Mouse (Mus musculus) adipocyte (in vitro differentiated cells): Measurements from ENCODE around the gene Olfr1472.
"Not testable (repeated sequence)": the region's sequence is repeated elsewhere in the genome, so short reads cannot be mapped to it uniquely, and the experiment has no call there.

ENCODE experiments used
- DNase-seq: peaks from one replicate; pipeline ENCODE4 v3.0.0-alpha.2; 2016; ENCODE audit warnings: low spot score

Olfr1472 gene

DNA sequence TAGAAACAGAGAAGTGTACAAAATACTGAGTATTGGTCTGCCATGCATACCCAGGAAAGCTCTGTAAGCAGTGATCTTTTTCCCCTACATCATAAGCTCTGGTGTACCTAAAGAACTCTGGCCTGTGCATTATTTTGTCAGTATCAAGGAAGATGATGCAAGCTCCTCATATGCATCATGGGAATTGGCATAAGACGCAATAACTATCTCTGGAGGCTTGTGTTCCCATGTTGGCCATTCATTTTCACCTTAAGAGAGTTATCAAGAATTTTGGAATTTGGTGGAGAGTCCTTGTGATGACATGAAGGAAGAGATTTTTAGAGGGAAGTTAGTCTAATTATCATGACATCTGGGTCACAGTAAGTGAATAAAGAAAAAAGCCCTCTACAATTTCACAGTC lies at the start of gene Olfr1472:
TSS of gene Olfr1472 (minus strand) at position 101 of the 400 bp plus-strand sequence.
- no peak for DNase-seq

DNA sequence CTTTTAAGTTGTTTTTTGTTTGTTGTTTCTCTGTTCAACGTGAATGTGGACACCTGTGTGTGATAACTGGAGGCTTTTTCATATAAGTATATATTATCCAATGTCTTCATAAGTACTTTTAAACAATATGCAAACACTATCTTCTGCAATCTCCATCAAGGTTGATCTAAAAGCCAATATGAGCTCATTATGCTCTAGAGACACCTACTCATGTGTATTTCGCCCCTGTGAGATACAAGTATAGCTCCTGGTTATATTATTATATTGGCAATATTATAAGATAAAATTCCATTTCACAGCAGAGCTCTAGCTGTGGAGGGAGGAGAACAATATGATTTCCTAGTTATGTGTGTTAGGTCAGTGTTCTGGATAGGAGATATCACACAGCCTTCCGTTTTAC lies 44.4 kb upstream of the Olfr1472 start, which contains the start of gene Olfr1477:
TSS of gene Olfr1477 (plus strand) at position 301 of the 400 bp plus-strand sequence.
- no peak for DNase-seq

DNA sequence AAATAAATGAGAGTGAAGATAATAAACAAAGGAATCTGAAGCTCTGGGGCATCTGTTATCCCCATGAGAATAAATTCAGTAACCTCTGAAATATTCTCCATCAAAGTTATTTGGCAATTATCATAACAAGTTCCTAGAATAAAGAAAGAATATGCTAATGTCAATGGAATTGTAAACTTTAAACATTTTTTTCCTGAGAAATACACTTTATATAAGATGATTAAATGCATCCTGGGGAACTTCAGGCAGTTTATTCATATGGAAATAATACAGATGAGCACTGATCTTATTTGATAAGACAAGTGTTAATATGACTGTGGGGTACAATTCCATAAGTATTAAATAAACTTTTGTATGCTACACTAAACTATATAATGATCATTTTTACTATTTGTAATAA lies 24.2 kb upstream of the Olfr1472 start, which contains the start of gene Olfr1475:
TSS of gene Olfr1475 (minus strand) at position 101 of the 400 bp plus-strand sequence.
- no peak for DNase-seq

DNA sequence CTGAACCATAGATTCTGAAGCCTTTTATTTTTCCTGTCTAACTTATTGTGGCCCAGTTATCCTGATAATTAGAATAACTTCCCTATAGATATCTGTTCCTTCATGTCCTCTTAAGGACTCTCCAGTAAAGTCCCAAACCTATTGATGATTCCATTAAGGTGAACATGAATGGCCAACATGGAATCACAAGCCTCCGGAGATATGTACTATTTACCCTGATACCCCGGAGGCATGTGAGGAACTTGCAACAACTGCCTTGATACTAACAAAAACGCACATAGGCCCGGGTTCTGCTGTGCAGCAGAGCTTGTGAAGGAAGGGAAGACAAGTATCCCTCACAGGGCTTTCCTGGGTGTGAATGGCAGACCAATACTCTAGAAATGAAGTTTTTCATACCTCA lies 13.4 kb upstream of the Olfr1472 start, which contains the start of gene Olfr1474:
TSS of gene Olfr1474 (plus strand) at position 301 of the 400 bp plus-strand sequence.
- DNase-seq = not testable (repeated sequence)

DNA sequence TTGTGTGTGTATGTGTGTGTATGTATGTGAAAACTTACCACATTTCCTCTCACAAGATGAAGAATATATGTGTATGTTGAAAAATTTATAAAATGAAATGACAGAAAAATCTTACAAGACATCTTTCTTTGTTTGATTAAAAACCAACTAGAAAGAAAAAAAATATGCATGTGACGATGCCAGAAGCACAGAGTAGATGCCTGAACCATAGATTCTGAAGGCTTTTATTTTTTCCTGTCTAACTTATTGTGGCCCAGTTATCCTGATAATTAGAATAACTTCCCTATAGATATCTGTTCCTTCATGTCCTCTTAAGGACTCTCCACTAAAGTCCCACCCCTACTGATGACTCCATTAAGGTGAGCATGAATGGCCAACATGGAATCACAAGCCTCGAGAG lies 12.8 kb downstream of the Olfr1472 start, which contains the start of gene Olfr1471:
TSS of gene Olfr1471 (plus strand) at position 301 of the 400 bp plus-strand sequence.
- not testable (repeated sequence) for DNase-seq

DNA sequence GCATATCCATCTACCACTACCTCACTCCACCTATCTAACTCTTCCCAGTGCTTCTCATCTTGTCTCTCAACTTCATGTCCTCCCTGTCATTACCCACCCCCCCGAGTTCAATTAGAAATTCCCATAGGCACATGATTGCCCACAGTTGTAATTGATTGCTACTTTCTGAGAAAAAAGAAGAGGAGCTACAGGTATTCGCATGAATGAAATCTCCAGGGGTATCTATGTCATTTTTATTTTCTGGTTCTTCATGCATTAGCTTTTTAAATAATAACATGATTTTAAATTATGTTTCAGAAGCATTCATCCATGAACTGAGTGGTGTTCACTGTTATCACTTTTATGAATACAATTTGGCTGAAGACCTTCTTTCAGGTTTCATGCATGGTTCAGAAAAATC lies 48.3 kb downstream of the Olfr1472 start, which contains the start of gene Olfr1469:
TSS of gene Olfr1469 (plus strand) at position 301 of the 400 bp plus-strand sequence.
- no peak for DNase-seq
